Mouse (Mus musculus) brain, embryonic 14.5 days (tissue): ENCODE data around the gene Hs3st3b1. TPM values are rescaled to one million over a fixed set of nuclear protein-coding genes. Genes with fewer than 3 reads are reported as not detected.

Experiments
- DNase-seq: peaks from one replicate; pipeline ENCODE4 v3.0.0-alpha.2; 2011; ENCODE audit warnings: low read depth
- CTCF ChIP-seq: fragments of 200-500 bp; IDR thresholded peaks from 2 replicates; pipeline ENCODE4 v1.5.1; 2012; ENCODE audit warnings: inconsistent platforms, mild to moderate bottlenecking, moderate library complexity, borderline replicate concordance; ENCODE audit not compliant: insufficient read depth, insufficient read length; ENCODE audit errors: extremely low read depth
- POLR2A ChIP-seq: fragments of 200-500 bp; IDR thresholded peaks from 2 replicates; pipeline ENCODE4 v1.6.1; 2012; ENCODE audit warnings: mild to moderate bottlenecking, inconsistent platforms, borderline replicate concordance; ENCODE audit not compliant: poor library complexity, insufficient read depth, insufficient read length, severe bottlenecking; ENCODE audit errors: extremely low read depth
- polyA plus RNA-seq: library from polyadenylated mRNA; depleted of rRNA; stranded (reverse); fragments of >200 nt; gene quantifications from 2 replicates; pipeline ENCODE4 v1.2.3, GENCODE M21; 2012

Hs3st3b1 gene
- polyA plus RNA-seq, 1 experiment: 10.5 TPM

GRCm38 (mm10) chr11:63921044-63921951, 792 bp downstream of the Hs3st3b1 start:
- TF ChIP-seq POLR2A (no peak), CTCF (no peak)
- peak; percentile 35 for DNase-seq

DNA sequence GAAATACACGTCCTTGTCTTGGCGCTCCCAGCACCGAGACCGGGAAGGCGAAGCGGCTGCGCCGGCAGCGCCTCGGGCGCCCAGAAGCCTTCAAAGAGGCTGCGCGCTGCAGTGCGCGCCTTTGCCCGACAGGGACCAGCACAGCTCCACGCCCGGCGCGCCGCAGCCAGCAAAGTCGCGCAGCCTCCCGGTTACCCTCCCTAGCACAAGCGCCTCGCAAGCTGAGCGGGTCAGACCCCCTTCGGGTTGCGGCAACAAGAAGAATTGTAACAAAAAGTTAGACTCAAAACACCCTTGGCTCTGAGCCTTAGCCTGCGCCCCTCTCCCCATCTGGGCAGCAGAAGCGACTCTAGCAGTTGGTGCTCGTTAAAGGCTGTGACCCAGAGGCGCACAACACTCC, 1.6 kb downstream of the Hs3st3b1 start:
- DNase-seq: peak; percentile 94
- TF ChIP-seq CTCF (peak; percentile 92), POLR2A (no peak)

DNA sequence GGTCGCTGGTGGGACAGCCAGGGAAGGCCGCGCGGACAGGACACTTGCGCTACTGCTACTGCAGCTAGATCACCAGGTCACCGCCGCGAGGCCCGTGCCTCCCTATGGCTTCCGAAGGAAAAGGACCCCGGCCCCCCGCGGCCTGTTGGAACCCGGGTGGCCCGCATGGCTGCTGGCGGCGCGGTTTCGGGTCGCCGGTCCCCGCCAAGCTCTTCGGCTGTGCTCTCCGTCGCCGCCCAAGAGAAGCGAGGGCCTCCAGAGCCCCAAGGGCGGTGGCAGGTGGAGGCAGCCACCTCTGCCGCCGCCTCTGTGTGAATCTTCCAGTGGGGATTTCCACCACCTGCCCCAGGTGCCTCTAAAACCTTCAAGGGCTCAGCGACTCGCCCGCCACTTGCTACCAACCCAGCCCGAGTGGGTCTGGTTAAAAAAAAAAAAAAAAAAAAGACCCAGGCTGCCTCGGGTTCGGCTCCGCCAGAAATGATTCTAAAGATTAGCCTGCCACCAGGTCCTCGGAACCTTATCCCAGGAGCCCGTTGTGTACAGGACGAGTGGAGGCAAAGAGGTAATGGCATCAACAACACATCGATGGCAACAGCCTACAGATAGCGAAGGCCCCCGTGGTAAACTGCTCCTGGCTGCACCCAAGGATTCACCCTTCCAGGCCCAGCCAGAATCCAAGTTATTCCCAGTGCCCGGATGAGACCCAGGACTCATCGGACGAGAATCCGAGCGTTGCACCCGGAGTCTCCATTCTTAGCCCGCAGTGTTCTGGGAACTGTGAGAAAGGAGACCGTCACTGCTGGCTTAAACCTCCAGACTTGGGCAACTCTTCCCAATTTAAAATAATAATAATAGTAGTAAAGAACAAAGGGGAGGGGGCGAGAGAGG, 2.6 kb downstream of the Hs3st3b1 start:
- TF ChIP-seq CTCF (no peak), POLR2A (no peak)
- peak; percentile 29 for DNase-seq

GRCm38 (mm10) chr11:63918321-63919105, 3.6 kb downstream of the Hs3st3b1 start:
- TF ChIP-seq CTCF (no peak), POLR2A (no peak)

DNA sequence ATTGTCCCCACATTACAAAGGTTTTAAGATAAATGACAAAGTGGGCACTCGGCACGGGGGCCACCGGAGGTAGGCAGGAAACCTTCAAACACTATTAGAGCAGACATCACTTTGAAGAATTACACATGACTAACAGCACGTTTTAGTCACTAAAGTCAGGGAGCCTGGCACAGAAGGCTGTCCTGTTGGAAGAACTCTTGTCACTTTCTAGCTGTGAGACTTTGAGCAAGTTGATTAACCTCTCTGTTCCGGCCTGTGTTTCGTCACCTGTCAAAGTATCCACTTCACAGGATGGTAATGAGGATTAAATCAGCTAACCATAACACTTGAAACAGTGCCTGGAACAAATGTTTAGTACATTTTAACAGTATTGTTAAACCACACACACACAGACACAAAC, 4.5 kb downstream of the Hs3st3b1 start:
- TF ChIP-seq CTCF (no peak), POLR2A (no peak)
- DNase-seq: no peak

More at GRCm38 (mm10) chr11:63918321-63919105, 3.6 kb downstream of the Hs3st3b1 start:
- DNase-seq: peak; percentile 22

- peak; percentile 87 for DNase-seq
- TF ChIP-seq CTCF (no peak), POLR2A (no peak)
These were observed 7.7 kb downstream of the Hs3st3b1 start for GRCm38 (mm10) chr11:63914388-63914787.

DNA sequence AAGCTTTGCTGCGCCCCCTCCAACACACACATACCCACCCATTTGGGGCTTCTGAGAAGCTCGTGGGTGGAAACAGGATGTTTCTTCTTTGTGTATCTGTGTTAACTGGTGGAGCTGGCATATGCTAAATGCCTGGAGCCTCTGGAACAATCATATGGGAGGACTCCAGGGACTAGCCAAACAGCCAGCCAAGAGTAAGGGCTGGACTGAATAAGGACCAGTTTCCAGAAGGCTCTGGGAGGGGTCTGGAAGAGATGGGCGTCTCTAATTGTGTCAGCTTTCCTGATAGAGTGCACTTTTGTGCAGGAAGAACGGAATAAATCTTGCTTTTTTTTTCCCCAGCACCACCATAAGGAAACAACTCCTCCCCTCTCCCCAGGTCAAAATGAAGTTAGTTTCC, 8.2 kb downstream of the Hs3st3b1 start:
- TF ChIP-seq CTCF (no peak), POLR2A (no peak)
- DNase-seq: no peak

GRCm38 (mm10) chr11:63911001-63911400, 11.1 kb downstream of the Hs3st3b1 start:
- no peak for DNase-seq
- TF ChIP-seq CTCF (no peak), POLR2A (no peak)

GRCm38 (mm10) chr11:63909961-63910360, 12.1 kb downstream of the Hs3st3b1 start:
- TF ChIP-seq CTCF (no peak), POLR2A (no peak)
- no peak for DNase-seq

DNA sequence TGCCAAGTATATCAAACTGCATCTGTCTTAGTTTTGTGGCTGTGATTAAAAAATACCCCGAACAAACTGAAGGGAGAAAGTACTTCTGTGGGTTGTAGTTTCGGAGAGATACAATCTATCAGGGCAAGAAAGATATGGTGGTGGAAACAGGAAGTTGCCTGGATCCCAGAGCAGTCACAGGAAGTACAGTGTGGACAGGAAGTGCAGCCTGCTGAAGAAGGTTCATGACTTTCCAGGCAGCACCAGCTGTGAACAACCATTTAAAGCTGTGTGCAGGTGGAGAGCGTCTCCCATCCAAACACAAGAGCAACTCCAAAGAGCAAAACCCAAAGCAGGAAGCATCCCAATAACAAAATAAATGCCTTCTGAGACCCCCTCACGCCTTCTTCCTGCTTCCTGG, 13.6 kb downstream of the Hs3st3b1 start:
- DNase-seq: no peak
- TF ChIP-seq CTCF: no peak
- no peak for TF ChIP-seq POLR2A
